Mouse (Mus musculus) testis, adult 2 months (tissue): ENCODE measurements at regions not wholly inside any gene's neighbourhood (a gene's known extent, or its start where the extent isn't known, plus 50 kb on each side); places are given as distances from the start of the nearest gene placed in this dataset.

Experiments
- H3K27ac ChIP-seq: fragments of 200-500 bp; 2 replicates; pipeline ENCODE4 v1.5.1; 2012; ENCODE audit warnings: low read depth, low read length; ENCODE audit not compliant: control insufficient read depth, insufficient read depth
- H3K27me3 ChIP-seq: fragments of 200-500 bp; 2 replicates; pipeline ENCODE4 v1.6.1; 2012; ENCODE audit warnings: mild to moderate bottlenecking, low read length, moderate library complexity; ENCODE audit not compliant: control insufficient read depth, insufficient read depth
- H3K36me3 ChIP-seq: fragments of 200-500 bp; 2 replicates; pipeline ENCODE4 v1.6.1; 2012; ENCODE audit warnings: mild to moderate bottlenecking, low read length; ENCODE audit not compliant: control insufficient read depth, insufficient read depth
- H3K4me1 ChIP-seq: fragments of 200-500 bp; 2 replicates; pipeline ENCODE4 v1.6.1; 2012; ENCODE audit warnings: low read length; ENCODE audit not compliant: control insufficient read depth, insufficient read depth
- H3K4me3 ChIP-seq: fragments of 200-500 bp; 2 replicates; pipeline ENCODE4 v1.5.1; 2012; ENCODE audit warnings: low read depth, mild to moderate bottlenecking, low read length, moderate library complexity, mixed read lengths; ENCODE audit not compliant: control insufficient read depth
- CTCF ChIP-seq: fragments of 200-500 bp; IDR thresholded peaks from 2 replicates; pipeline ENCODE4 v1.5.1; 2012; ENCODE audit warnings: low read depth, mild to moderate bottlenecking, inconsistent platforms, low read length, moderate library complexity; ENCODE audit not compliant: control insufficient read depth, insufficient read depth, insufficient replicate concordance
- POLR2A ChIP-seq: fragments of 200-500 bp; IDR thresholded peaks from 2 replicates; pipeline ENCODE4 v1.6.1; 2012; ENCODE audit warnings: low read depth, mild to moderate bottlenecking, inconsistent platforms, low read length, moderate library complexity; ENCODE audit not compliant: control insufficient read depth

GRCm38 (mm10) chr1:35200656-35201055 lies 350.9 kb downstream of the Plekhb2 start:
- Histone ChIP-seq H3K4me3 (no peak overlapping the region), H3K27ac (no peak overlapping the region), H3K4me1 (no peaks in the 10 kb centered on the region), H3K27me3 (no peaks in the 10 kb centered on the region), H3K36me3 (no peaks in the 10 kb centered on the region)
- no peak for TF ChIP-seq POLR2A
- no peak for TF ChIP-seq CTCF

GRCm38 (mm10) chr1:35201083-35201879 lies 351.5 kb downstream of the Plekhb2 start:
- TF ChIP-seq CTCF (no peak), POLR2A (no peak)
- H3K4me1 ChIP-seq, result no peaks in the 10 kb centered on the region
- no peaks in the 10 kb centered on the region for H3K36me3 ChIP-seq
- H3K27me3 ChIP-seq, result no peaks in the 10 kb centered on the region
- no peak overlapping the region for H3K4me3 ChIP-seq
- no peak overlapping the region for H3K27ac ChIP-seq

- no peaks in the 10 kb centered on the region for H3K36me3 ChIP-seq
- no peak overlapping the region for H3K27ac ChIP-seq
- TF ChIP-seq POLR2A, result no peak
- TF ChIP-seq CTCF, result no peak
- H3K4me1 ChIP-seq, result no peaks in the 10 kb centered on the region
- H3K4me3 ChIP-seq, result no peak overlapping the region
- no peaks in the 10 kb centered on the region for H3K27me3 ChIP-seq
Measured at GRCm38 (mm10) chr1:35201880-35202220, 352.1 kb downstream of the Plekhb2 start.

GRCm38 (mm10) chr1:35202551-35202950 lies 352.8 kb downstream of the Plekhb2 start:
- Histone ChIP-seq H3K4me3 (no peak overlapping the region), H3K27ac (no peak overlapping the region)
- no peak for TF ChIP-seq POLR2A
- no peak for TF ChIP-seq CTCF

GRCm38 (mm10) chr1:35206834-35207529 lies 357.2 kb downstream of the Plekhb2 start:
- Histone ChIP-seq H3K36me3 (no peaks in the 10 kb centered on the region), H3K27ac (no peak overlapping the region), H3K4me3 (no peak overlapping the region), H3K27me3 (no peaks in the 10 kb centered on the region), H3K4me1 (no peaks in the 10 kb centered on the region)
- TF ChIP-seq POLR2A (no peak), CTCF (no peak)

More at GRCm38 (mm10) chr1:35202551-35202950, 352.8 kb downstream of the Plekhb2 start:
- H3K36me3 ChIP-seq, result no peaks in the 10 kb centered on the region
- no peaks in the 10 kb centered on the region for H3K27me3 ChIP-seq
- H3K4me1 ChIP-seq, result no peaks in the 10 kb centered on the region

GRCm38 (mm10) chr1:35212111-35212891 lies 362.5 kb downstream of the Plekhb2 start:
- no peak for TF ChIP-seq CTCF
- no peak for TF ChIP-seq POLR2A
- Histone ChIP-seq H3K27ac (no peak overlapping the region), H3K4me3 (no peak overlapping the region), H3K27me3 (no peaks in the 10 kb centered on the region), H3K4me1 (peaks cover 15% of the 10 kb centered on the region), H3K36me3 (no peaks in the 10 kb centered on the region)

- Histone ChIP-seq H3K36me3 (no peaks in the 10 kb centered on the region), H3K27me3 (no peaks in the 10 kb centered on the region), H3K4me1 (peaks cover 15% of the 10 kb centered on the region), H3K27ac (no peak overlapping the region), H3K4me3 (peak overlapping the region; percentile 10; the same call in 1 of the 2 replicates)
- no peak for TF ChIP-seq POLR2A
- no peak for TF ChIP-seq CTCF
Measured at GRCm38 (mm10) chr1:35213875-35214274, 364.1 kb downstream of the Plekhb2 start.
